Mouse (Mus musculus) lung, embryonic 14.5 days (tissue): ENCODE results near the gene Bhlhe40. TPM values are rescaled to one million over a fixed set of nuclear protein-coding genes. Genes with fewer than 3 reads are reported as not detected.

Experiments
- ATAC-seq: fragments of 200-750 bp; cut with Nextera tagmentation; 2 replicates; pipeline ENCODE4 v1.8.0; 2017; ENCODE audit warnings: mild to moderate bottlenecking, moderate TSS enrichment, moderate library complexity; ENCODE audit not compliant: insufficient read depth
- DNase-seq: peaks from one replicate; pipeline ENCODE4 v3.0.0-alpha.2; 2015
- H3K27ac ChIP-seq: fragments of 300-500 bp; sonication (generic); 2 replicates; pipeline ENCODE4 v1.5.1; 2014; ENCODE audit warnings: low read depth, mild to moderate bottlenecking, moderate library complexity
- H3K27me3 ChIP-seq: fragments of 300-500 bp; sonication (generic); 2 replicates; pipeline ENCODE4 v1.6.1; 2014; ENCODE audit warnings: low read length, control low read depth; ENCODE audit not compliant: insufficient read depth
- H3K36me3 ChIP-seq: fragments of 300-500 bp; sonication (generic); 2 replicates; pipeline ENCODE4 v1.6.1; 2014; ENCODE audit warnings: control low read depth; ENCODE audit not compliant: insufficient read depth
- H3K4me1 ChIP-seq: fragments of 300-500 bp; sonication (generic); 2 replicates; pipeline ENCODE4 v1.6.1; 2014; ENCODE audit warnings: antibody characterized with exemption, control low read depth; ENCODE audit not compliant: insufficient read depth
- H3K4me2 ChIP-seq: fragments of 300-500 bp; sonication (generic); 2 replicates; pipeline ENCODE4 v1.6.1; 2014; ENCODE audit warnings: mild to moderate bottlenecking
- H3K4me3 ChIP-seq: fragments of 300-500 bp; sonication (generic); 2 replicates; pipeline ENCODE4 v1.5.1; 2014; ENCODE audit warnings: low read depth, low read length
- H3K9ac ChIP-seq: fragments of 300-500 bp; sonication (generic); 2 replicates; pipeline ENCODE4 v1.6.1; 2014
- H3K9me3 ChIP-seq: fragments of 300-500 bp; sonication (generic); 2 replicates; pipeline ENCODE4 v1.6.1; 2016; ENCODE audit warnings: low read depth, low read length, control low read depth
- CTCF ChIP-seq: IDR thresholded peaks from 2 replicates; pipeline ENCODE4 v1.5.1; 2016; ENCODE audit warnings: antibody characterized with exemption, low read depth
- WGBS: fragments of 180-500 bp; shearing (Covaris S2); extraction: QIAGEN DNeasy Blood & Tissue Kit; methylation state at CpG from one replicate; pipeline ENCODE4 v1.1.7; 2014; 5-methylcytosine and 5-hydroxymethylcytosine counted together
- polyA plus RNA-seq: library from polyadenylated mRNA; unstranded; fragments of >200 nt; fragmentation: Nextera tagmentation; extraction: Ambion mirVana; gene quantifications from 2 replicates; pipeline ENCODE4 v1.2.1, GENCODE M21; 2014

Gene Bhlhe40
- polyA plus RNA-seq, 1 experiment from 2014 or later, result 8.8 TPM

DNA sequence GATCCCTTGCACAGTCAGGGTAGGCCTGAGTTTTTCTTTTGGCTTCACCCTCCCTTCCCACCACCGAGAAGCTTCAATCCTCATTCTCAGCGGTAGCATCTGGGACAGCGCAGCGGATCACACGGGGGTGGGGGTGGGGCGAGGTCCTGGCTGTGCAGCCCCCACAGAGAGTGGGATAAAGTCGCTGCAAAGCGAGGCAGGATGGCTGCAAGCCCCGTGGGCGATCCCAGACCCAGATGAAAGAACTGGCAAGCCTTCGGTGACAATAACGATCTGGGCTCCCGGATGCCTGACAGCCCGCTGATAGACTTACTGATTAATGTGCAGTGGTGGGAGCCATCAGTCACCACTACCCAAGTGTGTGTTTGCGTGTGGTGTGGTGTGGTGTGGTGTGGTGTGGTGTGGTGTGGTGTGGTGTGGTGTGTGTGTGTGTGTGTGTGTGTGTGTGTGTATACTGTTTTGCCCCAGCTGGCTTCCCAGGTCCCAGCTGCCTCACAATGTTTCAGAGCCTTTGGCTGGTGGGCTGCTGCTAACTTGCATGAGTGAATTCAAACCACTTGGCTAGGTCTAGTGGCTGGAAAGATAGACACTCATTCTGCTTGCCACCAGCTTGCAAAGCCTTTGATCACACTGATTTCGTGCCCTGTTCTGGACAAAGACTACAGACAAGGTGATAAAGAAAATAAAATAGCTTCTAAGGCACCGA lies 40.4 kb downstream of the Bhlhe40 start:
- 20% methylated on average over 17 of the region's 17 CpGs for WGBS
- peak; percentile 67; the same call in 1 of the 2 replicates for ATAC-seq
- H3K9ac ChIP-seq, result 0 out of 2 replicates have a peak overlapping the region, but pooled peaks have one; percentile 1

GRCm38 (mm10) chr6:108702648-108703047 lies 42.2 kb downstream of the Bhlhe40 start:
- Histone ChIP-seq H3K4me3 (no peak overlapping the region), H3K27me3 (no peaks in the 10 kb centered on the region), H3K4me1 (no peaks in the 10 kb centered on the region), H3K4me2 (no peak overlapping the region), H3K27ac (no peak overlapping the region), H3K36me3 (no peaks in the 10 kb centered on the region), H3K9ac (no peak overlapping the region), H3K9me3 (no peaks in the 10 kb centered on the region)
- WGBS, result 54% methylated on average over 3 of the region's 3 CpGs
- DNase-seq, result no peak
- no peak for ATAC-seq
- TF ChIP-seq CTCF, result no peak

More for the DNA sequence above, 40.4 kb downstream of the Bhlhe40 start:
- H3K4me1 ChIP-seq, result no peaks in the 10 kb centered on the region
- no peaks in the 10 kb centered on the region for H3K27me3 ChIP-seq
- no peaks in the 10 kb centered on the region for H3K36me3 ChIP-seq
- H3K4me3 ChIP-seq, result no peak overlapping the region
- H3K9me3 ChIP-seq, result no peaks in the 10 kb centered on the region
- peak; percentile 37 for DNase-seq
- TF ChIP-seq CTCF, result no peak
- H3K27ac ChIP-seq, result no peak overlapping the region
- peak overlapping the region; percentile 42 for H3K4me2 ChIP-seq

- DNase-seq (no peak), ATAC-seq (no peak)
- no peaks in the 10 kb centered on the region for H3K27me3 ChIP-seq
- no peak overlapping the region for H3K4me2 ChIP-seq
- H3K9me3 ChIP-seq, result no peaks in the 10 kb centered on the region
- WGBS, result 76% methylated on average over 1 of the region's 1 CpGs
- no peak overlapping the region for H3K9ac ChIP-seq
- no peaks in the 10 kb centered on the region for H3K4me1 ChIP-seq
- no peaks in the 10 kb centered on the region for H3K36me3 ChIP-seq
- no peak overlapping the region for H3K27ac ChIP-seq
- TF ChIP-seq CTCF, result no peak
- no peak overlapping the region for H3K4me3 ChIP-seq
These were observed 42.7 kb downstream of the Bhlhe40 start for GRCm38 (mm10) chr6:108703085-108703484.

- H3K4me3 ChIP-seq, result no peak overlapping the region
- no peaks in the 10 kb centered on the region for H3K36me3 ChIP-seq
- no peak overlapping the region for H3K27ac ChIP-seq
- H3K9ac ChIP-seq, result no peak overlapping the region
- ATAC-seq, result no peak
- H3K9me3 ChIP-seq, result no peaks in the 10 kb centered on the region
- no peaks in the 10 kb centered on the region for H3K27me3 ChIP-seq
- TF ChIP-seq CTCF, result no peak
- H3K4me2 ChIP-seq, result no peak overlapping the region
- DNase-seq, result no peak
- 58% methylated on average over 9 of the region's 9 CpGs for WGBS
- H3K4me1 ChIP-seq, result no peaks in the 10 kb centered on the region; the same call in 1 of the 2 replicates
These were observed 44.1 kb downstream of the Bhlhe40 start for GRCm38 (mm10) chr6:108704316-108705080.

GRCm38 (mm10) chr6:108705957-108706356 lies 45.5 kb downstream of the Bhlhe40 start:
- Histone ChIP-seq H3K9ac (no peak overlapping the region), H3K27ac (no peak overlapping the region), H3K27me3 (no peaks in the 10 kb centered on the region), H3K9me3 (no peaks in the 10 kb centered on the region), H3K4me1 (no peaks in the 10 kb centered on the region; the same call in 1 of the 2 replicates), H3K36me3 (no peaks in the 10 kb centered on the region), H3K4me2 (no peak overlapping the region), H3K4me3 (no peak overlapping the region)
- DNase-seq (no peak), ATAC-seq (no peak)
- 34% methylated on average over 6 of the region's 6 CpGs for WGBS
- TF ChIP-seq CTCF, result no peak

DNA sequence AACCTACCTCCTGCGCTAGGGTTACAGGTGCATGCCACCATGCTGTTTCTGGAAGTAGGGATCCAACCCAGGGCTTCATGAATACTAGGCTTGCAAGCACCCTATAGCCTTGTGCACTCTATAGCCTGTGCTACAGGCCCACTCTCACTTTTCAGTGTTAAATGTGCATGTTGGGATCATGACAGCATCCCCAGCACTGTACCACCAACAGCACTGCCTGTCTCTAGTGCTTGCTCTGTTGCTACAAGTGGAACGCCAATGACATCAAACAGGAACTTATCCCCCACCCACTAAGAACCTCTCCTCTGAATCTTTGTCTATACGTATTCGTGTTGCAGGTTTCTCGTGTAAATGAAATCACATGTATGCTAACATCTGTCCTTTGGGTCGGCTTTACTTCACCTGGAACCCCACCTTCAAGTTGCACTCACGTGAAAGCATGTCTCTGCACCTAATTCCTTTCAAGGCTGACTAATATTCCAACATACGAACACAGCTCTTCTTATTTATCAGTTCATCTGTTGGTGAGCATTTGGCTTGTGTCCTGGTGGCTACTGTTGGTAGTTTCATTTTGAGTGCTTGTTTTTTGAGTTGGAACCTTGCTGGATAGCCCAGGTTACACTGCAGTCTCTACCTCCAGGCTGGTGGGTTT lies 46.7 kb downstream of the Bhlhe40 start:
- 82% methylated on average over 8 of the region's 8 CpGs for WGBS
- Histone ChIP-seq H3K4me3 (no peak overlapping the region), H3K4me1 (no peaks in the 10 kb centered on the region; the same call in 1 of the 2 replicates), H3K9ac (no peak overlapping the region), H3K4me2 (no peak overlapping the region), H3K27ac (no peak overlapping the region), H3K27me3 (no peaks in the 10 kb centered on the region), H3K36me3 (no peaks in the 10 kb centered on the region), H3K9me3 (no peaks in the 10 kb centered on the region)
- no peak for ATAC-seq
- no peak for DNase-seq
- no peak for TF ChIP-seq CTCF

DNA sequence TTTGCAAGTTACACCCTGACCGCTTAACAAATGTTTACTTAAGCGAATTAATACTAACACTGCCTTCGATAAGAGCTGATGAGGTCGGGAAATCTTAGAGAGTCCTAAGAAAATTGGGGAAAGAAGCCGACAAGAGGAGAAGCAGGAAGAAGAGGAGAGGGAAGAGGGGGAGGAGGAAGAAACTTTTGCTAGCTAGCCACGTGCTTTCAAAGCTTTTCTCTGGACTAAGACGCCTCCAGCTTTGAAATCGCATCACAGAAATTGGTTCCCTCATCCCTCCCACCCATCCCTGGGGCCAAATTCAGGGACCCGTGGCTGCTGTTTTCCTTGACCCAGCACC lies 48.7 kb downstream of the Bhlhe40 start:
- no peak for TF ChIP-seq CTCF
- Histone ChIP-seq H3K36me3 (no peaks in the 10 kb centered on the region), H3K4me2 (peak overlapping the region; percentile 83), H3K4me1 (no peaks in the 10 kb centered on the region; the same call in 1 of the 2 replicates), H3K27me3 (no peaks in the 10 kb centered on the region), H3K9ac (peak overlapping the region; percentile 27; the same call in 1 of the 2 replicates), H3K4me3 (peak overlapping the region; percentile 25), H3K9me3 (no peaks in the 10 kb centered on the region), H3K27ac (no peak overlapping the region)
- WGBS, result 6% methylated on average over 9 of the region's 9 CpGs
- ATAC-seq (no peak), DNase-seq (no peak)
